Mouse (Mus musculus) heart, adult 2 months (tissue): ENCODE measurements at regions not wholly inside any gene's neighbourhood (a gene's known extent, or its start where the extent isn't known, plus 50 kb on each side); places are given as distances from the start of the nearest gene placed in this dataset.

Experiments used
- CTCF ChIP-seq: fragments of 200-600 bp; IDR thresholded peaks from 2 replicates; pipeline ENCODE4 v1.8.1; 2022; ENCODE audit warnings: antibody characterized with exemption, mild to moderate bottlenecking, moderate library complexity
- POLR2A ChIP-seq: fragments of 200-500 bp; IDR thresholded peaks from 2 replicates; pipeline ENCODE4 v1.6.1; 2011; ENCODE audit warnings: mild to moderate bottlenecking, low read depth, low read length, control low read depth; ENCODE audit not compliant: insufficient read depth

DNA sequence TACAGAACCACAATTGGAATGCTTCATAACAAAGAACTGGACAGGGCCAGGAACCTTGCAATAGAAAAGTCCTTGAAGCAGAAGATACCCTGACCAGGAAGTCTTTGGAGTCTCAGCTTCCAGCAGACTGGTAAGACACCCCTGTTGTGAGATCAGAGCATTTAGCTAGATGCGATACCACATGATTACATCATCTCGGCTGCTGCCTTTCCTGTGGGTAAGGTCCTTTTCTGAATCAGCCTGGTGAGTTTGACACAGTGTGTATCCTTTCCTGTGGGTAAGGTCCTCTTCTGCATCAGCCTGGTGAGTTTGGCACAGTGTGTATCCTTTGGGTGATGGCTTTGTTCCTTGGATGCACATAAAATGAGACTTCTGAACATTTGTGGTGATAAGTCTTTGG is 317.6 kb downstream of the Bcl11a start:
- TF ChIP-seq POLR2A, result no peak
- no peak for TF ChIP-seq CTCF
